Mouse (Mus musculus) kidney, postnatal 4 days (tissue): ENCODE results near the gene Kir3dl2.
"Not testable (repeated sequence)": the region's sequence is repeated elsewhere in the genome, so short reads cannot be mapped to it uniquely, and the experiment has no call there.

ENCODE experiments used
- DNase-seq, 2 experiments: peaks; one replicate each; pipeline ENCODE4 v3.0.0; 2021; ENCODE audit warnings: mixed read lengths in 2 of 2

Kir3dl2 gene

GRCm38 (mm10) chrX:136543956-136544355 lies at the start of gene Kir3dl2:
Gene Kir3dl2 (minus strand): TSS chrX:136544056.
- not testable (repeated sequence) for DNase-seq

- no peak for DNase-seq
Measured at GRCm38 (mm10) chrX:136590897-136591257, 47.0 kb upstream of the Kir3dl2 start.

DNA sequence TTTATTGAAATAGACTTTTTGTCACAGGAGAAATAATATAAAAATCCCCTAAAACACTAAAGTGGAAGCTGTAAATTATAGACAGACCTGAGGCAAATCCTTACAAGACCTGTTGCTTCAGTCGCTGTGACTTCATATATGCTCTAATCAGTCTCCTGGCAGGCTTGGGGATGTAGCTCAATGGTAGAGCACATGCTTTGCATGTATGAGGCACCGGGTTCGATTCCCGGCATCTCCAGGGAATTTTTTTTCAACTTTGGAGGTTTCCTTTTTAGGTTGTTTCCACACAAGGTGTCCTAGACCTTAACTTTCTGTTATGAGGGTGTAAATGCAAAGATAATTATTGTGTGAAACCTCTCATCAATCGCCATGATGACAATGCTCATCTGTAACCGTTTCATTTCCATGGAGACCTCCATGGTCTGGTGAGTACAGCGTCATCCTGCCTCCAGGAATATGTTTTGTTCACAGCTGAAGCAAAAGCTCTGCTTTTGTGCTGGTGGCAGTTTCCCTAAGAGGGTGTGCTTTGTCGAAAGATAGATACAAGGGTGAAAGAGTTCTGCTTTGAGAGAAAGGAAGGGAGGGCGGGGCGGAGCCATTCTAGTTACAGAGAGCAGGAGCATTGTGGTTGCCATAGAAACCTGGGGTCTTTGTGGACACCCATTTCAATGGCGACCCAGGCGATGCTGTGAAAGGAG lies 46.5 kb upstream of the Kir3dl2 start, which contains the start of gene Tceal3:
Gene Tceal3 (plus strand): TSS at position 644 of the 698 bp plus-strand sequence.
- DNase-seq = no peak

DNA sequence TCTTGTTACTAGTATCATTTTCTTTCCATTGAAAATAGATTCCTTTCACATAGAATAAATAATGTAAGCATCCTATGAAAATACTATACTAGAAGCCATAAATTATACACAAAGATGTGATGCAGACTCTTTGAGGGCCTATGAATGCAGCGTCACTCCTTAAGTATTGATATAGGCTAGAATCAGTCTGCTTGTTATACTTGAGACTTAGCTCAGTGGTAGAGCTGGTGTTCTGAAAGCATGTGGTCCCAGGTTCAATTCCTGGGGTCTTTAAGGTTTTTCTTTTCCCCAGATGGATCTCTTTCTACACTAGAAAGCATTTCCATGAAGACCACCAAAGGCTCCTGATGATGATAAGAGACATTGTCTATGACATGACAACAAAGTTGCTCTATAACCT lies 40.8 kb upstream of the Kir3dl2 start:
- no peak for DNase-seq

DNA sequence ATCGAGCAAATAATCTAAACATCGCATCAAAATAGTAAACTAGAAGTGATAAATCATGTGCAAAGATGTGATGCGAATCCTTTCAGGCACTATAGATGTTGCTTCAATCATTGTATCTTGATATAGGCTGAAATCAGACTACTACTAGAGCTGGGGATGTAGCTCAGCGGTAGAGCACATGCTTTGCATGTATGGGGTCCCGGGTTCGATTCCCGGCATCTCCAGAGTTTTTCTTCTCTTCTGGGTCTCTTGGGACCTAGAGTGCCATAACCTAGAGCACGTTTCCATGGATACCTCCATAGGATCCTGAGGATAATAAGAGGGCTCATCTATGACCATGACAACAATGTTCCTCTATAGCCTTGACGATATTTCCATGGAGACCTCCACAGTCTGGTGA lies 25.2 kb upstream of the Kir3dl2 start:
- DNase-seq = not testable (repeated sequence)

GRCm38 (mm10) chrX:136517699-136518098 lies 26.2 kb downstream of the Kir3dl2 start, which contains the start of gene Kir3dl1:
Gene Kir3dl1 (plus strand): TSS chrX:136517999.
- not testable (repeated sequence) for DNase-seq
